In genomic region chr7:41611654-41612053, GRCm38 (mm10) we compare ENCODE assay signal across 30 mouse cellular contexts. TPM values are rescaled to one million over a fixed set of nuclear protein-coding genes. Genes with fewer than 3 reads are reported as not detected.
A peak's percentile ranks its signal among the peaks of the same experiment; 100 is the strongest.
DNase-seq lines count a peak whose midpoint lies in the region; ATAC-seq lines count a peak whose summit lies in the region.
"Had no signal": no experiment of that assay in that cellular context is flagged by ENCODE, and none has a peak within 500 bp of the region (broad histone marks: within the 10 kb centered on the region; RNA-seq: fewer than 3 reads in every experiment).

No protein-coding gene starts in this region.

- no peak overlapping the region for H3K27ac ChIP-seq in liver, embryonic 11.5 days (ENCODE audit: low read depth, low read length)
- no peak overlapping the region for H3K27ac ChIP-seq in liver, embryonic 13.5 days
- no peak overlapping the region for H3K27ac ChIP-seq in liver, embryonic 16.5 days (ENCODE audit: low read length)
- H3K27ac ChIP-seq: forebrain, embryonic 10.5 days; forebrain, embryonic 13.5 days; heart, embryonic 15.5 days; hindbrain, embryonic 10.5 days; hindbrain, embryonic 13.5 days had no signal

- H3K9ac ChIP-seq in liver, embryonic 11.5 days (ENCODE audit: low read depth, low read length): no peak overlapping the region
- no peak overlapping the region for H3K9ac ChIP-seq in liver, embryonic 13.5 days
- no peak overlapping the region for H3K9ac ChIP-seq in liver, embryonic 16.5 days (ENCODE audit: low read depth, low read length)
- H3K9ac ChIP-seq: forebrain, embryonic 13.5 days; heart, embryonic 12.5 days; heart, embryonic 15.5 days; hindbrain, embryonic 13.5 days had no signal

- no peaks in the 10 kb centered on the region for H3K9me3 ChIP-seq in liver, embryonic 11.5 days (ENCODE audit: control insufficient read depth, low read length)
- H3K9me3 ChIP-seq in liver, embryonic 13.5 days (replicated peaks): no peaks in the 10 kb centered on the region
- no peaks in the 10 kb centered on the region for H3K9me3 ChIP-seq in liver, embryonic 16.5 days (replicated peaks; ENCODE audit: control insufficient read depth, low read length)
- H3K9me3 ChIP-seq: forebrain, embryonic 13.5 days; G1E; heart, embryonic 12.5 days; heart, embryonic 15.5 days had no signal

- H3K4me2 ChIP-seq in liver, embryonic 11.5 days: no peak overlapping the region
- H3K4me2 ChIP-seq in liver, embryonic 13.5 days: no peak overlapping the region
- no peak overlapping the region for H3K4me2 ChIP-seq in liver, embryonic 16.5 days (ENCODE audit: low read depth, low read length)
- H3K4me2 ChIP-seq: forebrain, embryonic 13.5 days; heart, embryonic 12.5 days; heart, embryonic 15.5 days; hindbrain, embryonic 13.5 days had no signal

- no peak for DNase-seq in liver, embryonic 11.5 days (ENCODE audit: low spot score)
- DNase-seq in liver, embryonic 13.5 days: no peak
- DNase-seq in testis, postnatal 14 days (ENCODE audit: low spot score): no peak
- DNase-seq in spleen, postnatal 4 days (ENCODE audit: low spot score in 2 of 2): no peak
- DNase-seq: adrenal gland, postnatal 10 days; adrenal gland, postnatal 36 days; B cell, adult 2 months; cerebellum, adult 18-20 months; cerebellum, adult 9-10 months; cerebellum, postnatal 14 days; gastrocnemius, postnatal 25 days; heart, adult 18-20 months; heart, postnatal 10 days; heart, postnatal 36 days had no signal

- no peaks in the 10 kb centered on the region for H3K27me3 ChIP-seq in liver, embryonic 11.5 days (replicated peaks; ENCODE audit: control insufficient read depth, insufficient read depth, low read length)
- no peaks in the 10 kb centered on the region for H3K27me3 ChIP-seq in liver, embryonic 13.5 days
- H3K27me3 ChIP-seq in liver, embryonic 16.5 days (ENCODE audit: control insufficient read depth, insufficient read depth, low read depth, low read length): no peaks in the 10 kb centered on the region
- H3K27me3 ChIP-seq: CH12.LX; forebrain, embryonic 13.5 days; heart, embryonic 12.5 days; heart, embryonic 15.5 days; hindbrain, embryonic 13.5 days; Patski had no signal

- 0 out of 2 replicates have a peak, but pooled peaks cover 3% of the 10 kb centered on the region for H3K4me1 ChIP-seq in liver, embryonic 11.5 days (replicated peaks; ENCODE audit: control insufficient read depth, insufficient read depth, low read length)
- peaks cover 9% of the 10 kb centered on the region for H3K4me1 ChIP-seq in liver, embryonic 13.5 days (replicated peaks)
- no peaks in the 10 kb centered on the region for H3K4me1 ChIP-seq in liver, embryonic 16.5 days (ENCODE audit: control insufficient read depth, low read depth, low read length)
- H3K4me1 ChIP-seq: forebrain, embryonic 10.5 days; forebrain, embryonic 13.5 days; heart, embryonic 12.5 days; heart, embryonic 15.5 days; hindbrain, embryonic 10.5 days; hindbrain, embryonic 13.5 days had no signal

- H3K36me3 ChIP-seq in liver, embryonic 11.5 days (ENCODE audit: control insufficient read depth, insufficient read depth, low read length): peaks cover 9% of the 10 kb centered on the region
- H3K36me3 ChIP-seq in liver, embryonic 13.5 days: peaks cover 37% of the 10 kb centered on the region
- H3K36me3 ChIP-seq in liver, embryonic 16.5 days (ENCODE audit: control insufficient read depth, insufficient read depth): no peaks in the 10 kb centered on the region; the same call in none of the 2 replicates

- peak; percentile 72 for ATAC-seq in liver, embryonic 11.5 days (replicated peaks; ENCODE audit: low FRiP score)
- ATAC-seq in liver, embryonic 13.5 days (ENCODE audit: low read depth): peak; percentile 74
- ATAC-seq in liver, embryonic 16.5 days (ENCODE audit: low read depth): peak; percentile 63; the same call in 1 of the 2 replicates
- no peak for ATAC-seq in frontal cortex, adult (ENCODE audit: low TSS enrichment)
- ATAC-seq: forebrain, embryonic 13.5 days; forebrain, embryonic 16.5 days; hindbrain, embryonic 16.5 days; Patski had no signal

- H3K4me3 ChIP-seq in liver, embryonic 11.5 days (ENCODE audit: low read depth, low read length): no peak overlapping the region
- H3K4me3 ChIP-seq in liver, embryonic 13.5 days (replicated peaks): no peak overlapping the region
- no peak overlapping the region for H3K4me3 ChIP-seq in liver, embryonic 16.5 days (ENCODE audit: low read depth, low read length)
- H3K4me3 ChIP-seq: forebrain, embryonic 10.5 days; forebrain, embryonic 13.5 days; heart, embryonic 12.5 days; heart, embryonic 15.5 days; hindbrain, embryonic 10.5 days; hindbrain, embryonic 13.5 days had no signal

- WGBS in liver, embryonic 11.5 days: 69% methylated on average over 3 of the region's 3 CpGs
- WGBS in liver, embryonic 13.5 days (ENCODE audit: insufficient replicate concordance): 36% methylated on average over 3 of the region's 3 CpGs
- WGBS in liver, embryonic 16.5 days (ENCODE audit: insufficient replicate concordance): 49% methylated on average over 3 of the region's 3 CpGs

RNA-seq across cellular contexts. Expression of gene 2610021A01Rik, which starts 12.6 kb away (rescaled TPM):
- polyA plus RNA-seq in liver, embryonic 11.5 days (2014; fragmentation: Nextera tagmentation; extraction: Ambion mirVana): 16.3 and 17.8 TPM in 2 replicates
- polyA plus RNA-seq in liver, embryonic 13.5 days (2015; fragmentation: Nextera tagmentation; extraction: Ambion mirVana): 5.0 and 6.8 TPM in 2 replicates
- 3.8 and 5.8 TPM in 2 replicates for polyA plus RNA-seq in liver, embryonic 16.5 days (2015; fragmentation: Nextera tagmentation; extraction: Ambion mirVana)

RNA-seq across cellular contexts. Expression of gene Zfp788, which starts 21.3 kb away (rescaled TPM):
- 5.6 and 6.9 TPM in 2 replicates for polyA plus RNA-seq in liver, embryonic 11.5 days (2014; fragmentation: Nextera tagmentation; extraction: Ambion mirVana)
- polyA plus RNA-seq in liver, embryonic 13.5 days (2015; fragmentation: Nextera tagmentation; extraction: Ambion mirVana): 2.6 and 3.0 TPM in 2 replicates
- 1.9 and 2.1 TPM in 2 replicates for polyA plus RNA-seq in liver, embryonic 16.5 days (2015; fragmentation: Nextera tagmentation; extraction: Ambion mirVana)

RNA-seq across cellular contexts. Expression of gene Gm6871, which starts 38.2 kb away (rescaled TPM):
- polyA plus RNA-seq in liver, embryonic 11.5 days (2014; fragmentation: Nextera tagmentation; extraction: Ambion mirVana): 0.13 TPM in 1 of 2 replicates, not detected in the other
- polyA plus RNA-seq in liver, embryonic 13.5 days (2015; fragmentation: Nextera tagmentation; extraction: Ambion mirVana): not detected in 2 replicates
- polyA plus RNA-seq in liver, embryonic 16.5 days (2015; fragmentation: Nextera tagmentation; extraction: Ambion mirVana): not detected in 2 replicates
- polyA plus RNA-seq: embryonic facial prominence, embryonic 11.5 days; embryonic facial prominence, embryonic 14.5 days; forebrain, embryonic 10.5 days; forebrain, embryonic 13.5 days; forebrain, embryonic 16.5 days; frontal cortex, adult 2 months; heart, embryonic 12.5 days; heart, embryonic 15.5 days; hindbrain, embryonic 10.5 days; hindbrain, embryonic 13.5 days; hindbrain, embryonic 16.5 days; Patski had no signal
